Mouse (Mus musculus) lung, postnatal 25 days (tissue): ENCODE measurements around the gene Kremen2.
"Not testable (repeated sequence)": the region's sequence is repeated elsewhere in the genome, so short reads cannot be mapped to it uniquely, and the experiment has no call there.

ENCODE experiments used
- DNase-seq: peaks from one replicate; pipeline ENCODE4 v3.0.0; 2022; ENCODE audit warnings: low spot score

Kremen2 gene

DNA sequence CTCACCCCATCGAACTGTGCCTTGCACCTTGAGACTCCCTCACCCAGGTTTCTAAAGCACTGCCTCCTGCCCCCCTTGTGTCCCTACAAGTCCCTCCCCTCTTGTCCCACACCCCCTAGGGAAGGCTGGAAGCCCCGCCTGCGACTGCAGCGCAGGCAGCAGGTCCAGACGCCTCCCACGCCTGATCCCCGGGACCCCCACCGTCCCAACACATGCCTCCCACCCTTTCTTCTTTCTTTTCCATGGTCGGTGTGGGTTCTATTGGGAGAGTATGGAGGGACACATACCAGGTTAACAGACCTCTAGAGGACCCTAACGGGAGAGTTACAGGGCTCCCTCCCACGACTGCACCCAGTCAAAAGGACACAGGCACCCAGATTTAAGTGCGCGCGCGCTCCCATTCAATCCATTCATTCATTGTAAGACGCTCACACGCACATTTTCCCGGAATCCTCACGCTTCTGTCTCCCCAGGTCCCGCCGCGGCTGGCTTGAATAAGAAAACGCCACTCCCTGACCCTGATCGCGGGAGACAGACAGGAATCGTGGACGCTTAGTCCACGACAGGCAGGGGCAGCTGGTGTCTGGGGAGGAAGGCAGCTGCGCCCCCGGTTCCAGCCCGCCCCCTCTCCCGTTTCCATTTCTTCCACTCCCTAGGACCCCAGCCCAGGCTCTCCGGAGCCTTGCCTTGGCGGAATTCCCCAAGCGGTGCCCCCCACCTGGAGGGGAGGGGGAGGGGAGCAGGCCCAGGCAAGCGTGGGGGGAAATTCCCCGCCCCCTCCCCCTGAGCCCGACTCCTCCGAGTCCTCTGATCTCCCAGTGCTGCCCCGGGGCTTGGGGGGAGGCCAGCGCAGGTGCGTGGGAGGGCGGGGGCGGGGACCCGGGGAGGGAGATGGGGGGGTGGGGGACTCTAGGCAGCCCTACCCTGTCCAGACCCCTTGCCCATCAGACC lies at the start of gene Kremen2:
Gene Kremen2, minus strand, starts transcription at position 533 of the 951 bp plus-strand sequence.
- no peak for DNase-seq

DNA sequence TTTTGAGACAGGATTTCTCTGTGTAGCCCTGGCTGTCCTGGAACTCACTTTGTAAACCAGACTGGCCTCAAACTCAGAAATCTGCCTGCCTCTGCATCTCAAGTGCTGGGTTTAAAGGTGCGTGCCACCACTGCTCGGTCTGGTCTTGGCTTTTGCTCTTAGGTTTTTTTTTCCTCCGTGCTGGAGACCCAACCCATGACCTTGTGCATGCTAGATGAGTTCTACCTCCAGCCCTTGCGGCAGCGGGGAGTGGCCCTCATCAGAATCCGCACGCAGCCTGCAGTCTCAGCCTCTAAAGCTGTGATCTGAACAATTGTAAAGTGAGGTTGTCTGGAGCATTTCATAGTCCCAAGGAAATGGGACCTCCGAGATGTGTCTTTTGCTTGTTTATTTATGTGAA lies 49.7 kb upstream of the Kremen2 start:
- no peak for DNase-seq

DNA sequence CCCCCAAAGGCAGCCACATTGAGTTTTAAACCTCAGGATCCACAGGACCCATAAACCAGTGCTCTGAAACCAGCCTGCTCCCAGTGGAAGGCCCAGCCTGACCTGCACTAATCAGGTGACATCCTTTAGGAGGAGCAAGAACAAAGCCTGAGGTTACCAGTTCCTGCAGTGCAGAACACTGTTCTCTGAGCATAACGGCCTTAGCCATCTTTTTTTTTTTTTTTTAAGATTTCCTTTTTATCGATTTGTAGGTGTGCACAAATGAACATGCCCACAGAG lies 45.4 kb upstream of the Kremen2 start:
- DNase-seq: no peak

DNA sequence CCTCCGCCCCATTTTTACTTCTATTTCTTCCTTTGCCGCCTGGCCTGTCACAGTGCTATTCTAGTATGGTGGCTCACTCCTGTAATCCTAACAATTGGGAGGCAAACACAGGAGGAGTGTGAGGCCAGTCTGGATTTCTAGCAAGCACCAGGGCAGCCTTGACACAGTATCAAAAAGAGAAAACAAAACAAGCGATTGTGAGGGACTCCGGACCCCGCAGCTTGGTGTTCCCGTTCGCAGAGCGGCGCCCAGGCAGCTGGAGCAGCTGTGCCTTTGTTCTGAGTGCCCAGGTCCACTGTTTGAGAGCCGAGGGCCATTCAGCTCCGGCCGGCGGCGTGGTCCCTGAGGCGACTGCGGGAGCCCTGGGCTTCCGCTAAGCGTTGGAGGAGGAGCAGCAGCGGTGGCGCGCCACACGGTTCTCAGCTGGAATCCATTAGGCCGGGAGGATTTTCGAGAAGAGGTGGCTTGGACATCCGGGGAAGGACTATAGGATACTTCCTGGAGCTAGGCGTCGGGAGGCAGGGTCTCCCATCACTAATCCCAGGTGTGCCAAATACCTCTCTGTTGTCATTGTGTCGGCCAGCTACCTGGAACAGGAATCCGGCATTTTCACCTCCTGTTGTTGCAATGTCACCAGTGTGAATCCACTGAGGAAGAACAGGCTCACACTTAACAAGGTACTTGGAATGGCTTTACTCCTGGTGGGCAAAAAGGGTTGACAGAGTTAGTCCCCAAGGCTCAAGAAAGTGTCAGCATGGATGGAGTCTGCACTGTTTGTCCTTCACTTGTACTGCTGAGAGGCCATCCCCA lies 44.8 kb upstream of the Kremen2 start, which contains the start of gene Srrm2:
Gene Srrm2, plus strand, starts transcription at position 264 of the 810 bp plus-strand sequence.
- peak; percentile 40 for DNase-seq

DNA sequence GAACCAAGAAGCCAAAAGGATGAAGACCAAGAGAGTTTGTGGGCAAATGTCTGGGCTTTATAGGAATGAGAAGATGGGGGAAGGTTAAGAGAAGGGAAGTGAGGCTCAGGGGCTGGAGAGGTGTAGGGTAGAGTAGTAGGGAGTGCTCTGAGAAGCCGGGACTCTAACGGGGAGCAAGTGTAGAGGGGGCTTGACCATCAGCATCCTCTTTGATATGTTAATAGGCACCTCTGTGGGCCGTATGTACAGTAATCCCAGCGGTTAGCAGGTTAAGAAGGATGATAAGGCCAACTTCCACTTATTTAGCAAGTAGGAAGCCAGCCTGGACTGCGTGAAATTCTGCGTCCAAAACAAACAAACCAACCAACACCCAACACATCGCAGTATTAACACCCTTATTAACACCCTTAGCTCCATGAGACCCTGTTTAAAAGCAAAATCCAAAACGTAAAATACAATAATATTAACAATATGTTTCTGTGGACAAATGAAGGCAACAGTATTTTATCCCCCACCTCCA lies 44.2 kb upstream of the Kremen2 start:
- DNase-seq: no peak

DNA sequence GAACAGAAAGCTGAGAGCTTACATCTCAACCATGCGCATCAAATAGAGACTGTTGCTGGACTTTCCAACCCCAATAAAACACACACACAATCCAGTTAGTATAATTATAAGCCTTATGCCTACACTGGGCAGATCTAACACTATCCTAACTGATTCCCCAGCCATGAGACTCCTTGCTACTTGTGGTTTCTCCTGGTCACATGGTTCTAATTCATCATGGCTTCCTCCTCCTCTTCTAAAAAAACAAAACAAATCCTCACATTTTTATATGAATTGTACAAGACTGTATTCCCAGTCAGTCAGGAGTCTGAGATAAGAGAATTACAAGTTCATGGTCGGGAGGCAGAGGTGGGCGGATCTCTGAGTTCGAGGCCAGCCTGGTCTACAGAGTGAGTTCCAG lies 43.3 kb upstream of the Kremen2 start:
- DNase-seq: no peak

DNA sequence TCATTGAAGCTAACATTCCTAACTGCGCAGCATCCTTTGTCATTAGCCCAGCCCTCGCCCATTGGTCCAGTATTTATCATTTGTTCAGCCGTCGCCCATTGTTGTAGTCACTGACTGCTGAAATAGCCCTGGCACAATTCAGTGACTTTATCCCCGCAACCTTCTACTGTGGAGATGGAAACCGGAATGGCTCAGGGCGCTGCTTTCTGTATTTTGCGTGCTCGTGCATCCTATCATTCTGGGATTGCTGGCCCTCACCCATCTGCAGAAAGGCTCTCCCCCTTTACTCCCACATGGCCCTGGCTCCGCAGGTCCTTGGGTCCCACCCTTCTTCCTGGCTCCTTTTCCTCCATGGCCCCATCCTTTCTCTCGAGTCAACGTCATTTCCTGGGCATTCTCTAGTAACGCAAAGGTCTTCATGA lies 40.9 kb upstream of the Kremen2 start:
- DNase-seq: no peak

DNA sequence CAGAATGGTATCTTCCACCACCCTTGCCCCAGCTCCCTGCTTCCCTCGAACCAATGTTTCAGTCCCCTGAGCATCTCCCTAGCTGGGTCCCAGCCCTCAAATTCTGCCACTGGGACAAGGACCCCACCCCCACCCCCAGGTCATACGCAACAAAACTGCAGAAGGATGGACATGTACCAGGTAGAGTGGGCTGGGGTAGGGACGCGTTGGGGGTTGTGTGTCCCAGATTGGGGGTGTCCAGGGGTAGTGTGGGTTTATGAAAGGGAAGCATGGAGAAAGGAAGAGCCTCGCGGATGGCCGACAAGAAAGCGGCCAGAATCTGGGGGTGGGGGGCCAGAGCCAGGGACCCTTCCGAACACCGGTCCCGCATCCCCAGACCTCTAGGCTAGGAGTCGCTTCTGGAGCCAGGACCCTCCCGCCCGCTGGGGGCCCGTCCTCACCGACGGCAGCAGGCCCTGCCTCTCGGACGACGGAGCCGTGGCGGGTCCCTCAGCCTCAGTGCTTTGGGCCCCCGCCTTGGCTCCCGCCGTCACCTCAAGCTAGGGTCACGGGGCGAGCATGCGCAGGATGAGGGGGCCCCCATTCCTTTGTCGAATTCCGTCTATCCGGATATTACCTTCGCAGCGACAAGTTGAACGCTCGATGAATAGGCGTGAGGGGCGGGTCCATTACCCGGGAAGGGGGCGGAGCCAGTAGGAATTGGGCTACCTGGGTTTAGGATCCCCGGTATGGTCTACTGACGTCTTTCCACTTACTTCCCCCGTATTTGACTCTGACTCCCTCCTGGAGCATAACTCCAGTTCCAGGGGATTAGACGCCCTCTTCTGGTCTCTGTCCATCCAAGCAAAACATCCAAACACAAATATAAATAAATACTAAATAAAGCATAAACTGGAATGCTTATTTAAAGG lies 40.2 kb upstream of the Kremen2 start, which contains the start of gene Flywch2:
Gene Flywch2, minus strand, starts transcription at position 521 of the 911 bp plus-strand sequence.
- DNase-seq: peak; percentile 85

DNA sequence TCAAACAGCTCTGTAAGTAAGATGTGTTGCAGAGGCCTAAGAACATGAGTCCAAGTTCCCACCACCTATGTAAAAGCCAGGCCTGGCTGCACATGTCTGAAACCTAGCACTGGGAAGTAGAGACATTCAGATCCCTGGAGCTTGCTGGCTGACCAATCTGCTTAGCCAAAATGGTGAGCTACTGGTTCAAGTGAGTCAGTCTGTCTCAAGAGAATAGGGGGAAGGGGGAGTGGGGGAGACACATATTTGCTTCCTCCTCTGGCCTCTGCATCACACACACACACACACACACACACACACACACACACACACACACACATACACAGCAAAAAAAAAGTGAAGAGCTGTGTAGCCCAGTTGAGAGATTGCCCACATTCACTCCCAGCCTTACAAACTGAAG lies 37.7 kb upstream of the Kremen2 start:
- DNase-seq: no peak

DNA sequence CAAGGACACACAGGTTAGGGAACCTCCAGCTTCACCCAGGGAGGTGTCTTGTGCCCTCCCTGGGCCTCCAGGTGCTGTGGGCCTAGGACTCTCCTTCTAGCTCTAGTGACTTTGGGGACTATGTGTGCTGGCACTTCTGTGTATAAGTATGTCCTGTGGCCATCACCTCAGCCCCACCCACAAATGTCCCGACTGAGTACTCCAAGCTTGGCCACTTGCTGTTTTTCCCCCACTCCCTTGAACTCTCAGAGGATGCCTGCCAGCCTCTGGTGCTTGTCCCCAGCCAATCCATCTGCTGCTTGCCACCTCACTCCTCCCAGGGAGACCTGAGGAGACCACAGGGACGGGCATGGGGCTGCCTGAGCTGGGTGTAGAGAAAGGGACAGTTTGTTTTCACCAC lies 32.8 kb upstream of the Kremen2 start:
- peak; percentile 38 for DNase-seq

DNA sequence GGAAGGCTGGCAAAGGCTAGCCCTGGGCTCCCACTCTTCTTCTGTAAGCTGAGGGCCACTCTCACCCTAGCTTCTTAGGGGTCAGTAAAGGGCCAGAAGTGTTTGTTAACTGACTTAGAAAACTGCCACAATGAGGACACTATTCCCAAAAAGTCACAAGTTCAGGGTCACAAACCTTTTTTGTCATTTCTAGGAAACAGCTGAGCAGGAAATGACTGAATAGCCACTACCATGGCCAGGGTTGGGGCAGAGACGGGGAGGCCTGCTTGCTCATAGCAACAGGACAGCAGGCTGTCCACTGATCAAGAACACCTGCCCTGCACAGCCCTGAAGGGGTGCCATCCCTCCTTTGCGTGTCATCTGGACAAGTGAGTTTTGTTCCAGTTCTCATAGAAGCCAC lies 31.5 kb upstream of the Kremen2 start:
- DNase-seq: no peak

DNA sequence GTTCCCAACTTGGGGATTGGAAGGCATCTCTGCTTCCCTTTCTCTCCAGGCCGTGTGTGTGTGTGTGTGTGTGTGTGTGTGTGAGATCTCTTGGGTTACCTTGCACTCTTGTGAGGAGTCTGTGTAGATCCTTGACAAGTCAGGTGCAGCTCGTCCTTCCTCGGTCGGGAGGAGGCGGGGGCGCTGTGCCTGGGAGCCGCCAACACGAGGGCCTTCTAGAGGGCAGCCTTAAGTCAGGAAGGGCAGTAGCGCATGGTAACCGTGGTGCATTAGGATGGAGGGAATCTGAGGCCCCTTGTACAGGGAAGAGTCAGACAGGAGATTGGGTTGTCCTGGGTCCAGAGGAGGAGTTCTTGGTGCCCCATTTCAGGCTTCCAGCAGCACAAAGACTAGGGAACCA lies 30.6 kb upstream of the Kremen2 start:
- DNase-seq: no peak

DNA sequence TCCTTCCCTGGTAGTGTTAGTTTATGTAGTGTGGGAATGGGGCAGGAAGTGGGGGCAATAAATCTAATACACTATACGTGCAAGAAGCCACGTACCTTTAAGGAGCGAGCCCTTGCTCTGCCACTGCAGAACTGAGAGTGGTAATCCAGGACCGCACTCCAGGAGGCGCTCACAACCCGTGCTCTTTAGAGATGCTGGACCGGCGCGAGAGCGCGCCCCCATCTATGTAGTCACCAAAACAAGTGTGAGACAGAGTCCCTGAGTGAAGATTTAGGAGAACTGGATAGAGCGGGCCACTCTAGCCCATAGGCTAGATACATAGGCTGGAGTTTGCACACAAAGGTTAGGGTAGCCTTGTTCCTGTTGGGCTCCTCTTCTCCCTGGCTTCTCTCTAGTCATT lies 28.5 kb upstream of the Kremen2 start:
- DNase-seq: peak; percentile 88

DNA sequence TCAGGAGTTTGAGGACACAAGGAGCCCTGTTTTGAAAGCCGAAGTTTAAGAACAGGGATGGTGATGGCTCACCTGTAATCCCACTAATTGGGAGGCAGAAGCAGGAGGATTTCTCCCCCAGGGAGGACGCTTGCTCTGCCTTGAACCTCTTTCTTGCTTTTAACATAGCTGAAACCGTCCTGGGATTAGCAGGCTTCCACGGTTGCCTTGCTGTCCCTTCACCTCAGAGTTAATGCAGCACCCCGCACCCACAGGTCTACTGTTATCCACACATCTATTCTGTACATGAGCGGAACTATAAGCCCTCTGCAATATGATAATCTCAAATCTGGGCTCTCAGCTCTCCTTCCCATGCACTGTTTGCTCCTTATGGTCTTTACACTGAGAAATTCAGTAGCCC lies 28.0 kb upstream of the Kremen2 start:
- no peak for DNase-seq

DNA sequence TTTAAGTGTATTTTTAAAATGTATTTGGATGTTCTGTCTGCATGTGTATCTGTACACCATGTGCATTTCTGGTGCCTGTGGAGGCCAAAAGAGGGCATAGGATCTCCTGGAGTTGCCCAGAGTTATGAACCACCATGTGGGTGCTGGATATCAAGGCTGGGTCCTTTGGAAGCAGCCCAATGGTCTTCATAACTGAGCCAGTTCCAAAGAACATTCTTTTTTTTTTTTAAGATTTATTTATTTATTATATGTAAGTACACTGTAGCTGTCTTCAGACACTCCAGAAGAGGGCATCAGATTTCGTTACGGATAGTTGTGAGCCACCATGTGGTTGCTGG lies 26.6 kb upstream of the Kremen2 start:
- DNase-seq: not testable (repeated sequence)

DNA sequence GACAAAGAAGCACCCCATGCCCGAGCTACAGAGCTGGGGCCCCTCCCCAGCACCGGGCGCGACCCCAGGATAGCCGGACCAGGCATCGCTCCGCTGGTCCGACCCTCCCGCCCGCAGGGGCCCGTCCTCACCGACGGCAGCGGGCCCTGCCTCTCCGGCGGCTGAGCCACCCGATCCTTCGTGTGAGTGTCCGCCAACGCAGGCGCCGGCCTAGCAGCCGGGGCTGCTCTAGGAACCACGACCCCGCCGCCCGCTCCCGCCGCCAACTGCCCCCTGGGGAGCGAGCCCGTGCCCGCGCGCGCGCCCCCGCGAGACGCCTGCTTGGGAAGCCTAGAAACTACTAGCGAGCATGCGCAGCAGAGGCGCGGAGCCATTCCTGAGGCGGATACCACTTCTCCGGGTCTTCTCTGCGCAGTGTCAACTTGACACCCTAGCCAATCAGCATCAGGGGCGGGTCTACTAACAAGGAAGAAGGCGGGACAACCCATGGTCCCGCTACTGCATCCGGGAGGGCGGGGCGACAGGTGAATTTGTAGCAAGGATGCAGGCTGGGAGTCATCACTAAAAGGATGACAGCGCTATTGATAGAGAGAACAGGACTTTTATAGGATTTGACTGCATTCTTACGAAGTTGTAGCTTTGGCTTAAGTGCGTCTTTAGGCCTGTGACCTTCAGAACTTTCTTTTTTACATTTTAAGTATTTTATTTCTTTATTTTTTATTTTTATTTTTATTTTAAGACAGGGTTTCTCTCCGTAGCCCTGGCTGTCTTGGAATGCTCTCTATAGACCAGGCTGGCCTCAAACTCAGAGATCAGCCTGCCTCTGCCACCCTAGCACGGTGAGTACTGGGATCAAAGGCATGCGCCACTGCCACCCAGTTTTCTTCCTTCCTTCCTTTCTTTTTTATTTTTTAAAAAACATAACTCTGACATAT lies 25.9 kb upstream of the Kremen2 start, which contains the start of gene Flywch1:
Gene Flywch1, minus strand, starts transcription at position 319 of the 935 bp plus-strand sequence.
- DNase-seq: peak; percentile 98

DNA sequence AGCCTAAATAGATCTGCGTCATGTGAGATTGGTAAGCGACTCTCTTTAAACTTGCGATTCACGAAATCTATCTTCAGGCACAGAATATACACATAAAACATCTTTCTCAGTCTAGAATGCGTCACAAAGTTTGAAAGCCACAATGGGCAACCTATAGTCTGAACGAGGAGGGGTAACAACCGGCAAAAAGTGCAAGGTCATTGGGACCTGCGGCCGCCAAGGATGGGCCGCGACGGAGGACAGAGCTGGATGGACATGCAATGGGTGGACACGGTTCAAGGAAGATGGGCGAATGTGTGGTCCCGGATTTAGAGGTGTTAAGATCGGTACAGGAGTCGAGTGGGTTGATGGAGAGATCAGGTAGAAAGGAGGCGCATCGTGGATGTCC lies 25.3 kb upstream of the Kremen2 start:
- DNase-seq: peak; percentile 12

DNA sequence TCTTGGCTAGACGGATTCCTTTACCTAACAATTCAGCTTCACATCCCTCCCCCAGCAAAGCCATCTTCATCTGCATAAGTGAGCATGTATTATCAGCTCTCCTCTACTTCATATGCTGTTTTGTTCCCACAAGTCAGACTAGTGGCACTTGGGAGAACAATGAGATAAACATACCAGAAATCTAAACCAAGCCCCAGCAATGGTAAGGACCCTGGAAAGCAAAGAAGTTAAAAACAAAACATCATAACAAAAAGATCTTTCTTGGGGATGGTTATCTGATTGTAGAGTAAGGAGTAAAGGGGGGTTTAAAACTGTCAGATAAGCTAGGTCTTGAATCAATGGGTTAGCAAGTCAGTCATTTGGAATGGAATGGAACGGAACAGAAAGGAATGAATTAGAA lies 24.9 kb upstream of the Kremen2 start:
- DNase-seq: no peak

DNA sequence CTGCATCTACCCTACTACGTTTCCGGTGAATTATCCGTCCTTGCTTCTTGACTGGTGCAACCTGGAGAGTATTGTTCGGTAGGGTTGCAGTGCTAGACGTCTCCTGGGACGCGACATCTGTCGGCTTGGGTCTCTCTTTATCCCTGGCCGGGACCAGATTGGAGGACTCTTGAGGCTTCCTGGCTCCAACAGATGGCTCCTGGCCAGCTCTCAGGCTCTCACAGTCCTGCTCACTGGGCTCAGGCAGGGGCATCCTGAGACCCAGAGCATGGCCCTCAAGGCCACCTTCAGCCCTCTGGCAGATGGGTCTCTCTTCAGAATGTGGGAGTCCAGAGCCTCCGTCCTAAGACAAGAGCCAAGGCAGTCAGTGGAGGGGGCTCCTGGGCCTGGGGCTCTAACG lies 17.3 kb upstream of the Kremen2 start:
- DNase-seq: no peak

DNA sequence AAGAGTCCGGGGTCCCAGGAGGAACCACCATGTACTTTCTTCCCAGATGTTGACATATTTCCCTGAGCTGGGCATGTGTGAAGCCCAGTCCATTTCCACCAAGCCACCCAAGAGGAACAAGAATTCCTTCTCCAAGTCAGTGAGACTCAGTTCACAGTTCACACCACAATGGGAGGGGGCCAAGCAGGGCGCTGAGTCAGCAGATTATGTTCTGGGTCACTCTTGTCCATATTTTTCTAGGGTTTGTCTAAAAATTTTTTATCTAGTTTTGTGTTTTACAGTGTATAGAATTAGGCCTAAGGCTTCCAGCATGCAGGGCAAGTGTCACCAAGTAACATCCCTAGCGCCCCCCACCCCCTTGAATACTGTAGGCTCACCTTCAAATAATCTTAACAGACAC lies 15.5 kb upstream of the Kremen2 start:
- no peak for DNase-seq

DNA sequence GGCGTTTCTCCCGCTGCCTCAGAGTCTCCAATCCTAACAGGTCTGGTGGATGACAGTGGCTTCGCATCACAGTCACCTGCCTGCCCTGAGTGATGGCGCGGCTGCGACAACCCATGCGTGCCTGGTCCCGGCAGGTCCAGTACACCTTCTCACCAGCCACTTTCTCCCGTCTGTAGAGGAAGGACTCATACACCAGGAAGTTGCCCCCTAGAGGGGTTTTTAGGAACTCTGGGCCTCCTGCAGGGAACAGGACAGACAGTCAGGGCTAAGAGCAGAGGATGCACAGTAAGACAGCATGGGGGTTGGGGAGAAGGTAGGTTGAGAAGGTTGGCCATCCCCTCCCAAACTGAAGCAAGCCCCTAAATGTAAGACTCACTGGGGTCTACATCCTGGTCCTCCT lies 14.6 kb upstream of the Kremen2 start:
- no peak for DNase-seq
